Mouse (Mus musculus): Measurements from ENCODE around the gene Cdh11. TPM values are rescaled to one million over a fixed set of nuclear protein-coding genes. Genes with fewer than 3 reads are reported as not detected.

The Cdh11 gene
- polyA plus RNA-seq (2014; fragmentation: Nextera tagmentation; extraction: Ambion mirVana) = 27.4 and 31.7 TPM in 2 replicates

GRCm38 (mm10) chr8:102785592-102786416, at the start of gene Cdh11:
Gene Cdh11, minus strand, starts transcription at chr8:102785642.
- Histone ChIP-seq H3K9me3 (ENCODE audit: control insufficient read depth, low read length) (no peaks in the 10 kb centered on the region), H3K9ac (ENCODE audit: low read depth, low read length) (peak within 1 kb of the TSS; percentile 59), H3K36me3 (ENCODE audit: control insufficient read depth, insufficient read depth, low read length) (no peaks in the 10 kb centered on the region), H3K4me2 (peak within 1 kb of the TSS; percentile 60), H3K27me3 (replicated peaks; ENCODE audit: control insufficient read depth, insufficient read depth, low read length) (peaks cover 59% of the 10 kb centered on the region), H3K4me3 (ENCODE audit: low read depth, low read length) (peak within 1 kb of the TSS; percentile 55), H3K27ac (ENCODE audit: low read depth, low read length) (peak within 1 kb of the TSS; percentile 68), H3K4me1 (replicated peaks; ENCODE audit: control insufficient read depth, insufficient read depth, low read length) (no peaks in the 10 kb centered on the region)
- 2% methylated on average over 23 of the region's 23 CpGs for WGBS
- ATAC-seq (replicated peaks; ENCODE audit: low FRiP score) (no peak), DNase-seq (ENCODE audit: low spot score) (no peak)

GRCm38 (mm10) chr8:102813959-102814358, 28.5 kb upstream of the Cdh11 start:
- 82% methylated on average over 5 of the region's 5 CpGs for WGBS

GRCm38 (mm10) chr8:102790303-102790702, 4.9 kb upstream of the Cdh11 start:
- Histone ChIP-seq H3K9me3 (ENCODE audit: control insufficient read depth, low read length) (no peaks in the 10 kb centered on the region), H3K4me1 (replicated peaks; ENCODE audit: control insufficient read depth, insufficient read depth, low read length) (no peaks in the 10 kb centered on the region), H3K4me3 (ENCODE audit: low read depth, low read length) (no peak overlapping the region), H3K4me2 (no peak overlapping the region), H3K27me3 (replicated peaks; ENCODE audit: control insufficient read depth, insufficient read depth, low read length) (peaks cover 26% of the 10 kb centered on the region), H3K36me3 (ENCODE audit: control insufficient read depth, insufficient read depth, low read length) (no peaks in the 10 kb centered on the region), H3K27ac (ENCODE audit: low read depth, low read length) (no peak overlapping the region), H3K9ac (ENCODE audit: low read depth, low read length) (no peak overlapping the region)
- WGBS = 30% methylated on average over 4 of the region's 4 CpGs
- no peak for ATAC-seq (replicated peaks; ENCODE audit: low FRiP score)
- no peak for DNase-seq (ENCODE audit: low spot score)

More at GRCm38 (mm10) chr8:102813959-102814358, 28.5 kb upstream of the Cdh11 start:
- Histone ChIP-seq H3K27me3 (replicated peaks; ENCODE audit: control insufficient read depth, insufficient read depth, low read length) (no peaks in the 10 kb centered on the region), H3K9me3 (ENCODE audit: control insufficient read depth, low read length) (no peaks in the 10 kb centered on the region), H3K27ac (ENCODE audit: low read depth, low read length) (no peak overlapping the region), H3K4me3 (ENCODE audit: low read depth, low read length) (no peak overlapping the region), H3K36me3 (ENCODE audit: control insufficient read depth, insufficient read depth, low read length) (no peaks in the 10 kb centered on the region), H3K9ac (ENCODE audit: low read depth, low read length) (no peak overlapping the region), H3K4me1 (replicated peaks; ENCODE audit: control insufficient read depth, insufficient read depth, low read length) (no peaks in the 10 kb centered on the region), H3K4me2 (no peak overlapping the region)
- DNase-seq (ENCODE audit: low spot score) (no peak), ATAC-seq (replicated peaks; ENCODE audit: low FRiP score) (no peak)

DNA sequence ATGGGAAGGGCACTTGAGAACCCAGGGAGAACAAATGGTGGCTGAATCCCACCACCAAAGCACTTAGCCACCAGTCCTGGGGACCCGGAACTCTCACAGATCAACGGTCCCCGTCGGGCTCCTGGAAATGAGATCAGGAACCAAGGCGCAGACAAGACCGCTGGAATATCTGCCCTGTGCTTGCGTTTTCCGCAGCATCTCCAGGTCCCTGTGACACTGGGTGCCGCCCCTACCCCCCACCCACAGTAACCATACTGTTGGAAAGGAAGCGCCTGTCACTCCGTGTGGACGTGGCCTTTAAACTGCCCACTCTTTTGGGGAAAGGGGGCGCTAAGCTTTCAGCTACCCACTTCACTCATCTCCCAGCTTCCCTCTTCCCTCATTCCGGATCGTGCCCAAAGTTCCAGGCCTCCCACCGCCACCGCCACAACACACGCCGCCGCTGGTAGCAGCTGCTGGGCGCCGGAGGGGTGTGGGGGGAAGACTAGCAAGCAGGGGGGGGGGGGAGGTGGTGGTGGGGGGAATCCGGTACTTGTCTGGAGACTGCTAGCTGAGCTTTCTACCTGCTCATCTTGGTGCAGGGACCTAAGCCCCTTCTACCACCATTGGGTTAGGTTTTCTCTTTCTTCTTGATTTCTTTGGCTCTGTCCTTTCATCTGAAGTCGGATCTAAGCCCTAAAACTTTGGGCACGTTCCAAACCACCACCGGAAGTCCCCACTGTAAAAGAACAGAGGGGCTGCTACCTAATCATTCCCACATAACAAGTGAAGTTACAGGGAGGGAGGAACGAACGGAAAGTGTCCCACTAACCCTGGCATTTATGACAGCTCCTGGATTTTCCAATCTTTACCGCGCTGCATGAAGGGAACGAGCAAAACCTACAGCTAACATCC, 1.3 kb upstream of the Cdh11 start:
- no peak overlapping the region for H3K27ac ChIP-seq (ENCODE audit: low read depth, low read length)
- H3K36me3 ChIP-seq (ENCODE audit: control insufficient read depth, insufficient read depth, low read length) = no peaks in the 10 kb centered on the region
- DNase-seq (ENCODE audit: low spot score) (no peak), ATAC-seq (replicated peaks; ENCODE audit: low FRiP score) (no peak)
- H3K4me1 ChIP-seq (replicated peaks; ENCODE audit: control insufficient read depth, insufficient read depth, low read length) = no peaks in the 10 kb centered on the region
- no peak overlapping the region for H3K9ac ChIP-seq (ENCODE audit: low read depth, low read length)
- peaks cover 59% of the 10 kb centered on the region for H3K27me3 ChIP-seq (replicated peaks; ENCODE audit: control insufficient read depth, insufficient read depth, low read length)
- peak overlapping the region; percentile 55 for H3K4me3 ChIP-seq (ENCODE audit: low read depth, low read length)
- H3K9me3 ChIP-seq (ENCODE audit: control insufficient read depth, low read length) = no peaks in the 10 kb centered on the region
- peak overlapping the region; percentile 60 for H3K4me2 ChIP-seq
- 4% methylated on average over 29 of the region's 31 CpGs for WGBS

DNA sequence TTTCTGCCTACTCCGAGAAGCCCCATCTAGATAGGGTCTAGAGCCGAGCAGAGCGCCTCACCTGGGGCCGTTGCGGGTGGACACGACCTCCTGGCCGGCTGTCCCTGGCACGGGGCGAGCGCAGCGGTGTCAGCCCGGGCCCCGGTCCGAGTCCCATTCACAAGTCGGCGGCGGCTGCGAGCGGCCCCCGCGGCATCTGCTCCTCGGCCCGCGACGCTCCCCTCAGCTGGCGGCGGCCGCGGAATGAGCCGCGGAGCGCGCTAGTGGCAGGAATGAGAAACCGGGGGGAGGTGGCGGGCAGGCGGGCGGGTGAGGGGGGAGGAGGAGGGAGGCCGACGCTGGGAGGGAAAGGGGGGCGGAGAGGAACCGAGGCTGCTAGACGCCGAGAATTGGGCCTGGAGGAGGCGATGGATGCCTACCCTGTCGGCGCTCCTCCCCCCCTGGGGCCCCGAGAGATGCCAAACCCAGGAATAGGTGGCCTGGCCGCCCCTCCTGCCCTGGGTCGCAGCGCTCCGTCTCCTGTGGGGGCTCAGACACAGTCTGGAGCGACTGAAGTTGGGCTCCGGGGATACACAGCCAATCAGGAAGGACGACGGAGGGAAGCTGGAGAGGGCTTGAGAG, 497 bp downstream of the Cdh11 start:
- peak overlapping the region; percentile 55 for H3K4me3 ChIP-seq (ENCODE audit: low read depth, low read length)
- peak overlapping the region; percentile 68 for H3K27ac ChIP-seq (ENCODE audit: low read depth, low read length)
- peaks cover 59% of the 10 kb centered on the region for H3K27me3 ChIP-seq (replicated peaks; ENCODE audit: control insufficient read depth, insufficient read depth, low read length)
- peak; percentile 56 for DNase-seq (ENCODE audit: low spot score)
- H3K4me1 ChIP-seq (replicated peaks; ENCODE audit: control insufficient read depth, insufficient read depth, low read length) = no peaks in the 10 kb centered on the region
- no peaks in the 10 kb centered on the region for H3K9me3 ChIP-seq (ENCODE audit: control insufficient read depth, low read length)
- H3K4me2 ChIP-seq = peak overlapping the region; percentile 60
- H3K9ac ChIP-seq (ENCODE audit: low read depth, low read length) = peak overlapping the region; percentile 59
- ATAC-seq (replicated peaks; ENCODE audit: low FRiP score) = peak; percentile 39; the same call in 1 of the 2 replicates
- 1% methylated on average over 51 of the region's 55 CpGs for WGBS
- no peaks in the 10 kb centered on the region for H3K36me3 ChIP-seq (ENCODE audit: control insufficient read depth, insufficient read depth, low read length)

GRCm38 (mm10) chr8:102783821-102784591, 1.4 kb downstream of the Cdh11 start:
- Histone ChIP-seq H3K36me3 (ENCODE audit: control insufficient read depth, insufficient read depth, low read length) (no peaks in the 10 kb centered on the region), H3K9me3 (ENCODE audit: control insufficient read depth, low read length) (no peaks in the 10 kb centered on the region), H3K9ac (ENCODE audit: low read depth, low read length) (peak overlapping the region; percentile 59), H3K27me3 (replicated peaks; ENCODE audit: control insufficient read depth, insufficient read depth, low read length) (peaks cover 59% of the 10 kb centered on the region), H3K4me3 (ENCODE audit: low read depth, low read length) (peak overlapping the region; percentile 55), H3K4me1 (replicated peaks; ENCODE audit: control insufficient read depth, insufficient read depth, low read length) (no peaks in the 10 kb centered on the region), H3K4me2 (peak overlapping the region; percentile 60), H3K27ac (ENCODE audit: low read depth, low read length) (peak overlapping the region; percentile 68)
- ATAC-seq (replicated peaks; ENCODE audit: low FRiP score) (peak; percentile 37), DNase-seq (ENCODE audit: low spot score) (peak; percentile 52)
- under 1% methylated on average over 42 of the region's 42 CpGs for WGBS

GRCm38 (mm10) chr8:102782707-102783489, 2.5 kb downstream of the Cdh11 start:
- DNase-seq (ENCODE audit: low spot score) = no peak
- ATAC-seq (replicated peaks; ENCODE audit: low FRiP score) = no peak
- Histone ChIP-seq H3K36me3 (ENCODE audit: control insufficient read depth, insufficient read depth, low read length) (no peaks in the 10 kb centered on the region), H3K4me1 (replicated peaks; ENCODE audit: control insufficient read depth, insufficient read depth, low read length) (no peaks in the 10 kb centered on the region), H3K9me3 (ENCODE audit: control insufficient read depth, low read length) (no peaks in the 10 kb centered on the region), H3K4me2 (peak overlapping the region; percentile 60), H3K27ac (ENCODE audit: low read depth, low read length) (no peak overlapping the region; the same call in 1 of the 2 replicates), H3K27me3 (replicated peaks; ENCODE audit: control insufficient read depth, insufficient read depth, low read length) (peaks cover 56% of the 10 kb centered on the region), H3K9ac (ENCODE audit: low read depth, low read length) (peak overlapping the region; percentile 48), H3K4me3 (ENCODE audit: low read depth, low read length) (peak overlapping the region; percentile 55)
- 7% methylated on average over 11 of the region's 11 CpGs for WGBS

Measured in liver, embryonic 11.5 days (tissue).